Mouse (Mus musculus) liver, embryonic 15.5 days (tissue): ENCODE measurements around the gene Ier3. TPM values are rescaled to one million over a fixed set of nuclear protein-coding genes. Genes with fewer than 3 reads are reported as not detected.

Experiments used
- ATAC-seq: fragments of 200-750 bp; cut with Nextera tagmentation; 2 replicates; pipeline ENCODE4 v1.8.0; 2017; ENCODE audit warnings: moderate number of reproducible peaks, mild to moderate bottlenecking, moderate library complexity; ENCODE audit not compliant: insufficient read depth
- H3K27ac ChIP-seq: fragments of 300-500 bp; sonication (generic); replicated peaks from 2 replicates; pipeline ENCODE4 v1.5.1; 2015; ENCODE audit warnings: mild to moderate bottlenecking, inconsistent platforms
- H3K27me3 ChIP-seq: fragments of 300-500 bp; sonication (generic); 2 replicates; pipeline ENCODE4 v1.6.1; 2015; ENCODE audit warnings: mild to moderate bottlenecking, inconsistent platforms
- H3K36me3 ChIP-seq: fragments of 300-500 bp; sonication (generic); replicated peaks from 2 replicates; pipeline ENCODE4 v1.6.1; 2015; ENCODE audit warnings: moderate library complexity, mild to moderate bottlenecking, inconsistent platforms
- H3K4me1 ChIP-seq: fragments of 300-500 bp; sonication (generic); replicated peaks from 2 replicates; pipeline ENCODE4 v1.6.1; 2015; ENCODE audit warnings: inconsistent platforms
- H3K4me2 ChIP-seq: fragments of 300-500 bp; sonication (generic); 2 replicates; pipeline ENCODE4 v1.6.1; 2015; ENCODE audit warnings: moderate library complexity, mild to moderate bottlenecking, inconsistent platforms
- H3K4me3 ChIP-seq: fragments of 300-500 bp; sonication (generic); replicated peaks from 2 replicates; pipeline ENCODE4 v1.5.1; 2015; ENCODE audit warnings: mild to moderate bottlenecking, inconsistent platforms
- H3K9ac ChIP-seq: fragments of 300-500 bp; sonication (generic); 2 replicates; pipeline ENCODE4 v1.6.1; 2015; ENCODE audit warnings: moderate library complexity, mild to moderate bottlenecking, inconsistent platforms
- H3K9me3 ChIP-seq: fragments of 300-500 bp; sonication (generic); replicated peaks from 2 replicates; pipeline ENCODE4 v1.6.1; 2016; ENCODE audit warnings: inconsistent platforms
- WGBS: fragments of 180-500 bp; shearing (Covaris S2); methylation state at CpG from one replicate; pipeline ENCODE4 v1.1.7; 2015; ENCODE audit warnings: mixed read lengths; ENCODE audit not compliant: insufficient replicate concordance; 5-methylcytosine and 5-hydroxymethylcytosine counted together
- polyA plus RNA-seq: library from polyadenylated mRNA; unstranded; fragments of >200 nt; fragmentation: Nextera tagmentation; extraction: Ambion mirVana; gene quantifications from 2 replicates; pipeline ENCODE4 v1.2.1, GENCODE M21; 2015

Ier3 gene
- polyA plus RNA-seq, 1 experiment from 2014 or later, result 22.9 TPM

GRCm38 (mm10) chr17:35788025-35788424, 33.5 kb upstream of the Ier3 start:
- 37% methylated on average over 3 of the region's 3 CpGs for WGBS
- Histone ChIP-seq H3K9ac (no peak overlapping the region), H3K9me3 (no peaks in the 10 kb centered on the region), H3K27me3 (no peaks in the 10 kb centered on the region), H3K4me3 (no peak overlapping the region), H3K27ac (no peak overlapping the region), H3K4me1 (peaks cover 33% of the 10 kb centered on the region), H3K4me2 (no peak overlapping the region), H3K36me3 (no peaks in the 10 kb centered on the region)
- no peak for ATAC-seq

DNA sequence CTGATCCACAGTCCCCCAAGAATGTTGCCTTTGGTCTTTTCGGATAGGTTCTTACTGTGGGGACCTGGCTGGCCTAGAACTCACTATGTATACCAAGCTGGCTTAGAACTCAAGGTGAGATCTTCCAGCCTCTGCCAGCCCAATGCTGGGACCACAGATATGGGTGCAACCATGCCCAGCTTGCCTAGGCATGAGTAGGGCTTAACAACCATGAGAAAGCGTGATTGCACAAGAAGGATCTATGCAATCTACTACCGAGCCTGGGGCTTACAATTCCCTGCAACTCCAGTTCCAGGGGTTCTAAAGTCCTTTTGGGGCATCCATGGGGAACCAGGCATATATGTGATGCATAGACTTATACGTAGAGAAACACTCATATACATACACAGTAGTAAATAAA, 30.6 kb upstream of the Ier3 start:
- 71% methylated on average over 4 of the region's 4 CpGs for WGBS
- H3K9ac ChIP-seq, result no peak overlapping the region
- H3K27me3 ChIP-seq, result no peaks in the 10 kb centered on the region
- no peaks in the 10 kb centered on the region for H3K36me3 ChIP-seq
- ATAC-seq, result no peak
- no peak overlapping the region for H3K4me3 ChIP-seq
- H3K27ac ChIP-seq, result no peak overlapping the region
- no peaks in the 10 kb centered on the region for H3K9me3 ChIP-seq
- peaks cover 21% of the 10 kb centered on the region for H3K4me1 ChIP-seq
- no peak overlapping the region for H3K4me2 ChIP-seq

DNA sequence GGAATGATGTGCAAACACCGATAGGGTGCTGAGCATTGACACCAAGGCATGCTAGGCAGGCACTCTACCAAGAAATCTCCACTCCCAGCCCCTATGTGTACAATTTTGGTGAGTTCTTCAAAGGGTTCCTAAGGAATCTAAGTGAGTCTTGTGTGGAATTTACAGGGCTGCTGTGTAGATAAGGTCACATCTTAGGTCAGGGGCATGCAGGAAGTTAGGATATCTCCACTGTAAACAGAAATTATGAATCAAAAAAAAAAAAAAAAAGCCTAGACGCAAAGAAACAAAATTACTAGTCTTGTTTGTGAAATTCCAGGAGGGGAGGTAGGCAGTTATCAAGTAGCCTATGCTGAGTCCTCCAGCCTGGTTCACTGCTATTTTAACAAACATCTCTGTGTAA, 28.6 kb upstream of the Ier3 start:
- 50% methylated on average over 2 of the region's 2 CpGs for whole genome bisulfite sequencing
- H3K4me3 ChIP-seq, result no peak overlapping the region
- no peak for ATAC-seq
- H3K9ac ChIP-seq, result no peak overlapping the region
- no peaks in the 10 kb centered on the region for H3K36me3 ChIP-seq
- H3K9me3 ChIP-seq, result no peaks in the 10 kb centered on the region
- 0 out of 2 replicates have a peak overlapping the region, but pooled peaks have one; percentile 6 for H3K27ac ChIP-seq
- no peaks in the 10 kb centered on the region for H3K27me3 ChIP-seq
- no peak overlapping the region for H3K4me2 ChIP-seq
- peaks cover 21% of the 10 kb centered on the region for H3K4me1 ChIP-seq

- WGBS, result 20% methylated on average over 2 of the region's 2 CpGs
- H3K36me3 ChIP-seq, result no peaks in the 10 kb centered on the region
- ATAC-seq, result peak; percentile 66
These were observed 26.4 kb upstream of the Ier3 start for GRCm38 (mm10) chr17:35795099-35795498.

GRCm38 (mm10) chr17:35795656-35796055, 25.8 kb upstream of the Ier3 start:
- whole genome bisulfite sequencing, result 66% methylated on average over 6 of the region's 6 CpGs
- Histone ChIP-seq H3K9ac (no peak overlapping the region), H3K4me2 (no peak overlapping the region), H3K27ac (no peak overlapping the region; the same call in 1 of the 2 replicates), H3K9me3 (no peaks in the 10 kb centered on the region), H3K4me3 (no peak overlapping the region), H3K4me1 (peaks cover 21% of the 10 kb centered on the region), H3K27me3 (no peaks in the 10 kb centered on the region), H3K36me3 (no peaks in the 10 kb centered on the region)
- no peak for ATAC-seq

More at GRCm38 (mm10) chr17:35795099-35795498, 26.4 kb upstream of the Ier3 start:
- no peak overlapping the region for H3K4me3 ChIP-seq
- no peaks in the 10 kb centered on the region for H3K9me3 ChIP-seq
- H3K27ac ChIP-seq, result peak overlapping the region; percentile 9; the same call in 1 of the 2 replicates
- no peak overlapping the region for H3K9ac ChIP-seq
- peaks cover 21% of the 10 kb centered on the region for H3K4me1 ChIP-seq
- no peaks in the 10 kb centered on the region for H3K27me3 ChIP-seq
- H3K4me2 ChIP-seq, result no peak overlapping the region

DNA sequence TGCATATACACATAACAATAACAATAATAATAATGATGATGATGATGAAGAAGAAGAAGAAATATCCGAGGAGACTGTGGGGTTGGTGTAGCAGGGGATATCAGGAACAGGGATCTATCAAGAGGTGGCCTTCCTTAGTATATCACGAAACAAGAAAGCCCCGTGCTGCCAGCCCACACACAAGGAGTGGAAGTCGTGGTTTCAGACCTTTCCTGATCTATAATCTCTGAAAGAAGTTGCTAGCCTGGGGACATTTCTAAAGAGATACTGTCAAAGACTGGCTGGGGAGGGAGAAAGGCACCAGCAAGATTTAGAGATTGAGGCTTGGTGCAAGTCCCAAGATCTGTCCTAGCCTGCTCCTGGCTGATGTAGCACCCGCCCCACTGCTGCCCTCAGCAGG, 24.6 kb upstream of the Ier3 start:
- ATAC-seq, result no peak

DNA sequence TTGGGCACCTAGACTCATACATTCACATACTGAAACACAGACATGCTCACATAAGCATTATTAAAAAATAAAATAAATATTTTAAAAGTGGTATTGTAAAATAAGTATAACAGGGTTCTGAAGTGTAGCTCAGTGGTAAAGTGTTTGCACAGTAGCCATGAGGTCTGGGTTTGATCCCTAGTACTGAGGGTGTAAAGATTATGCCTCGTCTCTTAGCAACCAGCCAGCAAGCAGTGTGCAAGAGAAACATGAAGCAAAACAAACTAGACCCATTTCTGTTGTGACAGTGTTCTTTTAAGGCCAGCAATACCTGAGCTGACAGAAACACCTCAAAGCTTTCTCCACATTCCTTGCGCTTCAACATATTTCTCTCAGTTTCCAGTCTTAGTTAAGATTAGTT, 20.6 kb upstream of the Ier3 start:
- Histone ChIP-seq H3K4me3 (no peak overlapping the region), H3K4me2 (no peak overlapping the region), H3K27ac (no peak overlapping the region), H3K27me3 (no peaks in the 10 kb centered on the region), H3K9me3 (no peaks in the 10 kb centered on the region), H3K9ac (no peak overlapping the region), H3K36me3 (no peaks in the 10 kb centered on the region), H3K4me1 (peaks cover 7% of the 10 kb centered on the region)
- WGBS, result 57% methylated on average over 2 of the region's 2 CpGs
- no peak for ATAC-seq

More for the DNA sequence above, 24.6 kb upstream of the Ier3 start:
- H3K27me3 ChIP-seq, result no peaks in the 10 kb centered on the region
- WGBS, result 14% methylated on average over 5 of the region's 5 CpGs
- no peaks in the 10 kb centered on the region for H3K36me3 ChIP-seq
- no peak overlapping the region for H3K9ac ChIP-seq
- no peak overlapping the region for H3K4me3 ChIP-seq
- no peak overlapping the region for H3K4me2 ChIP-seq
- peaks cover 21% of the 10 kb centered on the region for H3K4me1 ChIP-seq
- 0 out of 2 replicates have a peak overlapping the region, but pooled peaks have one; percentile 29 for H3K27ac ChIP-seq
- H3K9me3 ChIP-seq, result no peaks in the 10 kb centered on the region

GRCm38 (mm10) chr17:35803020-35803419, 18.5 kb upstream of the Ier3 start:
- H3K36me3 ChIP-seq, result no peaks in the 10 kb centered on the region
- peaks cover 6% of the 10 kb centered on the region; the same call in 1 of the 2 replicates for H3K4me1 ChIP-seq
- no peak overlapping the region for H3K27ac ChIP-seq
- no peaks in the 10 kb centered on the region for H3K9me3 ChIP-seq
- H3K9ac ChIP-seq, result no peak overlapping the region
- H3K4me3 ChIP-seq, result no peak overlapping the region
- no peaks in the 10 kb centered on the region for H3K27me3 ChIP-seq
- no peak overlapping the region for H3K4me2 ChIP-seq
- 64% methylated on average over 6 of the region's 6 CpGs for WGBS
- no peak for ATAC-seq

DNA sequence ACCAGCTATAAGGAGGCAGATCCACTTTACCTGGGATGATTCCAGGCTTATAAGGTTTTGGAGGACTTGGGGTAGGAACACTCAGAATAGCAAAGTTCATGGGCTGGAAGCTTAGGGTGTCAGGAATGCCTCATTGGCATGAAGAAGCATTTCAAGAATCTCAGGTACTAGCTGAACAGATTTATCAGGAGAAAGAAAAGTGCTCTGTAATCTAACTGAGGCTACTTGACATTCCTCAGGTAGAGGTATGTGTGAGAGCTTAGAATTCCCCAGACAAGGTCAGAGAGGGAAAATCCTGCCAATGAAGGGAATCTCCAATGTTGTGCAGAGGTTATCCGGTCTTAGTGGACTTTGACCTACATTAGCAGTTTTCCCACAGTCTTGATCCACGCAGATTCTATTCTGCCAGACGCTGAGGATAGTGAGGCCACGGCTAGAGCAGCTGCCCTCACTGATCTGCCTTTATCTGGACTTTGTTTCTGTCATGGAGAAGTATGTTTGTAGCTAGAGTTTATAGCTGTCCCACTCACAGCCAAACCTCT, 17.6 kb upstream of the Ier3 start:
- Histone ChIP-seq H3K9me3 (no peaks in the 10 kb centered on the region), H3K4me3 (no peak overlapping the region), H3K4me1 (peaks cover 8% of the 10 kb centered on the region; the same call in 1 of the 2 replicates), H3K9ac (no peak overlapping the region), H3K4me2 (no peak overlapping the region), H3K27ac (no peak overlapping the region), H3K27me3 (no peaks in the 10 kb centered on the region), H3K36me3 (no peaks in the 10 kb centered on the region)
- no peak for ATAC-seq
- WGBS, result 59% methylated on average over 4 of the region's 4 CpGs

DNA sequence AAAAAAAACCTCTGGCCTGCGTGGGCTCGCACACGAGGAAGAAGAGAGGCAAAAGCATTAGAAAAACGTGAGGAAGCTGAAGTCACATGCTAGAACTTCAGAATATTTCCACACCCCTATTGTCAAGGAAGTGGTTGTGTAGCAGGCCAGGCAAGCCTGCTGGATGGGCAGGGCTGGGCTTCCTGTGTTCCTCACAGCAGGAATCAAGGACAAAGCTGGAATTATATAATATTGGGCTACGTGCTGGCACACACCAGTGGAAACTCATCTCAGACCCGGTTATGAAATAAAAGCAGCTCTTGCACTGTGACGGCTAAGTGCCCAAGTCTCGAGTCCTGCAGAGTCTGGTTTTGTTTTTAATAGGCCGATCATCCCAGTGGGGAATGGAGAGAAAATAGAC, 13.4 kb upstream of the Ier3 start:
- H3K27ac ChIP-seq, result no peak overlapping the region
- no peaks in the 10 kb centered on the region for H3K27me3 ChIP-seq
- peaks cover 17% of the 10 kb centered on the region; the same call in 1 of the 2 replicates for H3K4me1 ChIP-seq
- no peak overlapping the region for H3K9ac ChIP-seq
- H3K9me3 ChIP-seq, result no peaks in the 10 kb centered on the region
- WGBS, result 50% methylated on average over 9 of the region's 9 CpGs
- H3K4me3 ChIP-seq, result no peak overlapping the region
- no peak overlapping the region for H3K4me2 ChIP-seq
- no peaks in the 10 kb centered on the region for H3K36me3 ChIP-seq
- no peak for ATAC-seq

DNA sequence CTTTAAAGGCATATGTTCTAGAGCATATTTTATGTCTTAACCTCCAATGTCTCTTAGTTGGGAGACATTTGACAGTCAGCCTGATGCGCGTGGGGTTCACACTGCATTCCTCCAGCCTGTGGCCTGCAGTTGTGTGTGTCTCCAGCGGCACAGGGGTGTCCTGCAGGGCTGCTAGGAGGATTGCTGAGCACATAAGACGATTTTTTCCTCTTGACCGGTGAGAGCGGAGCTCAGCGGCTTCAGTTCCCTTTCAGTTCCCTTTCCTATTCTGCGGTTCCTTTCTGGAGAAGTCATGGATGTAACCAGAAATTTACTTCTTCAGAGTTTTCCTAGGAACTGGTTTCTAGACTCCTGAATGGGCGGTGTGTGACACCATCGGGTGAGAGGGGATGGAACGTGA, 12.1 kb upstream of the Ier3 start:
- no peak for ATAC-seq
- H3K27me3 ChIP-seq, result no peaks in the 10 kb centered on the region
- WGBS, result 76% methylated on average over 11 of the region's 11 CpGs
- no peak overlapping the region for H3K4me2 ChIP-seq
- H3K4me3 ChIP-seq, result no peak overlapping the region
- no peak overlapping the region for H3K27ac ChIP-seq
- peaks cover 26% of the 10 kb centered on the region for H3K4me1 ChIP-seq
- no peaks in the 10 kb centered on the region for H3K36me3 ChIP-seq
- no peaks in the 10 kb centered on the region for H3K9me3 ChIP-seq
- H3K9ac ChIP-seq, result no peak overlapping the region
